Comparison of ENCODE assay signal across 9 mouse cellular contexts in genomic region chr13:113044876-113045275, GRCm38 (mm10). TPM values are rescaled to one million over a fixed set of nuclear protein-coding genes. Genes with fewer than 3 reads are reported as not detected.
DNase-seq lines count a peak whose midpoint lies in the region; ATAC-seq lines count a peak whose summit lies in the region.
"Had no signal": no experiment of that assay in that cellular context is flagged by ENCODE, and none has a peak within 500 bp of the region (broad histone marks: within the 10 kb centered on the region; RNA-seq: fewer than 3 reads in every experiment).

No protein-coding gene starts in this region.

- no peaks in the 10 kb centered on the region for H3K9me3 ChIP-seq in neural tube, embryonic 11.5 days (ENCODE audit: control insufficient read depth, low read length)
- no peaks in the 10 kb centered on the region for H3K9me3 ChIP-seq in limb, embryonic 15.5 days

- no peak for ATAC-seq in neural tube, embryonic 11.5 days (ENCODE audit: insufficient read depth, low FRiP score, low TSS enrichment)
- no peak for ATAC-seq in limb, embryonic 15.5 days (ENCODE audit: insufficient number of reproducible peaks, low FRiP score, low TSS enrichment, low read depth)
- no peak for ATAC-seq in erythroblast, adult 5-6 weeks (replicated peaks; ENCODE audit: low FRiP score, poor library complexity, severe bottlenecking)

- peak overlapping the region; percentile 32 for H3K4me2 ChIP-seq in neural tube, embryonic 11.5 days (ENCODE audit: low read depth)
- H3K4me2 ChIP-seq in limb, embryonic 15.5 days, result peak overlapping the region; percentile 54

- DNase-seq in adrenal gland, postnatal 10 days, result peak; percentile 32
- no peak for DNase-seq in adrenal gland, postnatal 25 days
- no peak for DNase-seq in neural tube, embryonic 11.5 days (ENCODE audit: low spot score)
- no peak for DNase-seq in neural tube, embryonic 10.5 days (ENCODE audit: extremely low spot score, low spot score)
- DNase-seq in layer of hippocampus, postnatal 36 days, result no peak
- DNase-seq in cerebellum, postnatal 14 days, result no peak

- H3K27me3 ChIP-seq in neural tube, embryonic 11.5 days (ENCODE audit: control insufficient read depth, insufficient read depth, low read length), result no peaks in the 10 kb centered on the region
- H3K27me3 ChIP-seq in limb, embryonic 15.5 days, result no peaks in the 10 kb centered on the region

- H3K9ac ChIP-seq in neural tube, embryonic 11.5 days (ENCODE audit: low read length), result no peak overlapping the region
- 0 out of 2 replicates have a peak overlapping the region, but pooled peaks have one; percentile 23 for H3K9ac ChIP-seq in limb, embryonic 15.5 days

- no peaks in the 10 kb centered on the region for H3K36me3 ChIP-seq in neural tube, embryonic 11.5 days (ENCODE audit: control insufficient read depth, insufficient read depth, low read length)
- H3K36me3 ChIP-seq in limb, embryonic 15.5 days, result peaks cover 21% of the 10 kb centered on the region; the same call in 1 of the 2 replicates

- H3K27ac ChIP-seq in neural tube, embryonic 11.5 days (ENCODE audit: low read depth, low read length), result no peak overlapping the region
- H3K27ac ChIP-seq in limb, embryonic 15.5 days, result 0 out of 2 replicates have a peak overlapping the region, but pooled peaks have one; percentile 4

- peak overlapping the region; percentile 44 for H3K4me3 ChIP-seq in neural tube, embryonic 11.5 days (ENCODE audit: low read depth, low read length)
- H3K4me3 ChIP-seq in limb, embryonic 15.5 days, result peak overlapping the region; percentile 61

- no peaks in the 10 kb centered on the region for H3K4me1 ChIP-seq in neural tube, embryonic 11.5 days (ENCODE audit: control insufficient read depth, insufficient read depth, low read length)
- H3K4me1 ChIP-seq in limb, embryonic 15.5 days, result peaks cover 10% of the 10 kb centered on the region; the same call in 1 of the 2 replicates

- WGBS in neural tube, embryonic 11.5 days, result 77% methylated on average over 3 of the region's 3 CpGs
- 45% methylated on average over 3 of the region's 3 CpGs for WGBS in limb, embryonic 15.5 days

RNA-seq across cellular contexts. Expression of gene Gpx8, which starts 1.3 kb away (rescaled TPM):
- total RNA-seq in adrenal gland, postnatal 10 days (2021), result 10 to 100 TPM; 66.0 to 77.3 TPM
- total RNA-seq in adrenal gland, postnatal 25 days (2021), result 86.0 and 96.8 TPM in 2 replicates
- 95.2 and 101 TPM in 2 replicates for polyA plus RNA-seq in neural tube, embryonic 11.5 days (2014; fragmentation: Nextera tagmentation; extraction: Ambion mirVana)
- 220 and 224 TPM in 2 replicates for polyA plus RNA-seq in limb, embryonic 15.5 days (2015; fragmentation: Nextera tagmentation; extraction: Ambion mirVana)
- not detected in 2 replicates for total RNA-seq in erythroblast, adult 5-6 weeks (2015; ENCODE audit: low replicate concordance)
- total RNA-seq in erythroblast, adult 5-6 weeks (2017; ENCODE audit: low replicate concordance), result not detected in 2 replicates
- 10 to 100 TPM; 10.1 to 10.9 TPM for total RNA-seq in layer of hippocampus, postnatal 36 days (2021)

RNA-seq across cellular contexts. Expression of gene Cdc20b, which starts 10.0 kb away (rescaled TPM):
- not detected for total RNA-seq in adrenal gland, postnatal 10 days (2021)
- not detected in 2 replicates for total RNA-seq in adrenal gland, postnatal 25 days (2021)
- 0.16 TPM in 1 of 2 replicates, not detected in the other for polyA plus RNA-seq in neural tube, embryonic 11.5 days (2014; fragmentation: Nextera tagmentation; extraction: Ambion mirVana)
- not detected in 2 replicates for polyA plus RNA-seq in limb, embryonic 15.5 days (2015; fragmentation: Nextera tagmentation; extraction: Ambion mirVana)
- not detected in 2 replicates for total RNA-seq in erythroblast, adult 5-6 weeks (2015; ENCODE audit: low replicate concordance)
- not detected in 2 replicates for total RNA-seq in erythroblast, adult 5-6 weeks (2017; ENCODE audit: low replicate concordance)
- not detected for total RNA-seq in layer of hippocampus, postnatal 36 days (2021)
- total RNA-seq: liver, adult 2 months had no signal
- polyA plus RNA-seq: liver, adult 2 months had no signal

RNA-seq across cellular contexts. Expression of gene Mcidas, which starts 51.2 kb away (rescaled TPM):
- total RNA-seq in adrenal gland, postnatal 10 days (2021), result not detected
- not detected in 2 replicates for total RNA-seq in adrenal gland, postnatal 25 days (2021)
- not detected in 2 replicates for polyA plus RNA-seq in neural tube, embryonic 11.5 days (2014; fragmentation: Nextera tagmentation; extraction: Ambion mirVana)
- polyA plus RNA-seq in limb, embryonic 15.5 days (2015; fragmentation: Nextera tagmentation; extraction: Ambion mirVana), result not detected in 2 replicates
- not detected in 2 replicates for total RNA-seq in erythroblast, adult 5-6 weeks (2015; ENCODE audit: low replicate concordance)
- not detected in 2 replicates for total RNA-seq in erythroblast, adult 5-6 weeks (2017; ENCODE audit: low replicate concordance)
- total RNA-seq in layer of hippocampus, postnatal 36 days (2021), result under 1 TPM; 0.42 to 0.66 TPM
- total RNA-seq: liver, adult 2 months had no signal
- polyA plus RNA-seq: liver, adult 2 months had no signal

RNA-seq across cellular contexts. Expression of gene Gzma, which starts 55.9 kb away (rescaled TPM):
- under 1 TPM; 0.51 to 0.82 TPM for total RNA-seq in adrenal gland, postnatal 10 days (2021)
- total RNA-seq in adrenal gland, postnatal 25 days (2021), result not detected in 2 replicates
- not detected in 2 replicates for polyA plus RNA-seq in neural tube, embryonic 11.5 days (2014; fragmentation: Nextera tagmentation; extraction: Ambion mirVana)
- not detected in 2 replicates for polyA plus RNA-seq in limb, embryonic 15.5 days (2015; fragmentation: Nextera tagmentation; extraction: Ambion mirVana)
- not detected in 2 replicates for total RNA-seq in erythroblast, adult 5-6 weeks (2015; ENCODE audit: low replicate concordance)
- 1.1 TPM in 1 of 2 replicates, not detected in the other for total RNA-seq in erythroblast, adult 5-6 weeks (2017; ENCODE audit: low replicate concordance)
- total RNA-seq in layer of hippocampus, postnatal 36 days (2021), result not detected

RNA-seq across cellular contexts. Expression of gene Ccno, which starts 57.3 kb away (rescaled TPM):
- total RNA-seq in adrenal gland, postnatal 10 days (2021), result 1 to 10 TPM in 1 of 2 experiments, under 1 TPM in 1; 0.30 to 1.2 TPM
- 0.33 and 0.67 TPM in 2 replicates for total RNA-seq in adrenal gland, postnatal 25 days (2021)
- 0.12 and 0.50 TPM in 2 replicates for polyA plus RNA-seq in neural tube, embryonic 11.5 days (2014; fragmentation: Nextera tagmentation; extraction: Ambion mirVana)
- 0.32 and 0.37 TPM in 2 replicates for polyA plus RNA-seq in limb, embryonic 15.5 days (2015; fragmentation: Nextera tagmentation; extraction: Ambion mirVana)
- 5.2 and 10.0 TPM in 2 replicates for total RNA-seq in erythroblast, adult 5-6 weeks (2015; ENCODE audit: low replicate concordance)
- 2.0 TPM in 2 replicates for total RNA-seq in erythroblast, adult 5-6 weeks (2017; ENCODE audit: low replicate concordance)
- 1 to 10 TPM; 4.3 to 5.0 TPM for total RNA-seq in layer of hippocampus, postnatal 36 days (2021)

Comparison
In these comparisons a context has a peak if more than half of its experiments do, and no peak if none do; other contexts are left out.
1. RNA of gene Gpx8, which starts 1.3 kb away (total RNA-seq): 86.0 to 96.8 TPM in adrenal gland, postnatal 25 days, 66.0 to 77.3 TPM in adrenal gland, postnatal 10 days and 10.1 to 10.9 TPM in layer of hippocampus, postnatal 36 days; not detected in erythroblast, adult 5-6 weeks; every median in the first group is over 10 times any median in the second.